Mouse (Mus musculus): ENCODE data around the gene Pik3cg.

DNA sequence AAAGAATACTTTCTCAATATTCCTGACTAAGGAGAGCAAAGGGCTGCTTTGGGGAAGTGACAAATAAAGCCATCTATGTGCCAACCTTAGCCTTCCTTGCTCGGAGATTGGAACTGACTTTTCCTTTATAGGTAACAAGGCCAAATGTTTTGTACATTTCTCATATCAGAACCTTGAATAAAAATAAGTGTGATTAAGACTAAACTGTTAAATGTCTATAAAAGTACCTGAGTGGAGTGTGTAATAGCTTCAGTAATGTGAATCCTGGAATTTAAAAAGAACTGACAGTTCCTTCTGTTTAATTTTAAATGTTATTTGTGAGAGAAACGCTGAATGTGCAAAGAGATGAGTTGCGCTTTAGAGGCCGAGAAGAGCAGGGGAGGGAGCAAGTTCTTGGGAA, 13.5 kb downstream of the Pik3cg start:
- no peak for TF ChIP-seq CTCF (IDR thresholded peaks at IDR 0.05; ENCODE audit: borderline replicate concordance, control insufficient read depth, extremely low read depth, insufficient read depth, low read length, poor library complexity)
- no peak for TF ChIP-seq POLR2A (IDR thresholded peaks at IDR 0.05; ENCODE audit: control insufficient read depth, extremely low read depth, insufficient read depth, low read length, poor library complexity)

Data from thymus, adult 2 months (tissue).